Mouse (Mus musculus): ENCODE results near the gene Gm19345. TPM values are rescaled to one million over a fixed set of nuclear protein-coding genes. Genes with fewer than 3 reads are reported as not detected.

Gm19345 gene
- polyA plus RNA-seq, 1 experiment: not detected

- TF ChIP-seq USF1 (IDR thresholded peaks at IDR 0.05; ENCODE audit: low read depth) (no peak), CTCF (IDR thresholded peaks at IDR 0.05; ENCODE audit: control insufficient read depth, insufficient read depth, insufficient read length) (no peak), FOSL1 (IDR thresholded peaks at IDR 0.05; ENCODE audit: insufficient read depth, low read length, poor library complexity, severe bottlenecking) (no peak), MYOD1 (IDR thresholded peaks at IDR 0.05; ENCODE audit: control insufficient read depth, insufficient read length, low read depth) (no peak), CEBPB (IDR thresholded peaks at IDR 0.05; ENCODE audit: low read depth) (no peak), MYOG (IDR thresholded peaks at IDR 0.05; ENCODE audit: control insufficient read depth, extremely low read depth, insufficient read length) (no peak), MAX (IDR thresholded peaks at IDR 0.05) (no peak)
- H3K79me2 ChIP-seq (ENCODE audit: control insufficient read depth, insufficient read depth): no peaks in the 10 kb centered on the region
- H3K4me3 ChIP-seq (ENCODE audit: insufficient read depth, poor library complexity, severe bottlenecking): no peak overlapping the region
- no peaks in the 10 kb centered on the region for H3K36me3 ChIP-seq (ENCODE audit: control insufficient read depth, insufficient read depth)
- no peaks in the 10 kb centered on the region for H3K79me3 ChIP-seq (ENCODE audit: low read depth)
- H3K27me3 ChIP-seq (ENCODE audit: control insufficient read depth, insufficient read depth, insufficient read length): no peaks in the 10 kb centered on the region
- H3ac ChIP-seq (ENCODE audit: control insufficient read depth, insufficient read length, low read depth): no peak overlapping the region
These were observed 29.0 kb downstream of the Gm19345 start for GRCm38 (mm10) chr7:19880754-19881153.

- Histone ChIP-seq H3ac (ENCODE audit: control insufficient read depth, insufficient read length, low read depth) (no peak within 1 kb of the TSS), H3K79me3 (ENCODE audit: low read depth) (no peaks in the 10 kb centered on the region), H3K27me3 (ENCODE audit: control insufficient read depth, insufficient read depth, insufficient read length) (no peaks in the 10 kb centered on the region), H3K4me3 (ENCODE audit: insufficient read depth, poor library complexity, severe bottlenecking) (no peak within 1 kb of the TSS), H3K36me3 (ENCODE audit: control insufficient read depth, insufficient read depth) (no peaks in the 10 kb centered on the region), H3K79me2 (ENCODE audit: control insufficient read depth, insufficient read depth) (no peaks in the 10 kb centered on the region)
- TF ChIP-seq MYOD1 (IDR thresholded peaks at IDR 0.05; ENCODE audit: control insufficient read depth, insufficient read length, low read depth): no peak
- TF ChIP-seq MAX (IDR thresholded peaks at IDR 0.05): no peak
- TF ChIP-seq USF1 (IDR thresholded peaks at IDR 0.05; ENCODE audit: low read depth): no peak
- no peak for TF ChIP-seq MYOG (IDR thresholded peaks at IDR 0.05; ENCODE audit: control insufficient read depth, extremely low read depth, insufficient read length)
- TF ChIP-seq CEBPB (IDR thresholded peaks at IDR 0.05; ENCODE audit: low read depth): no peak
- no peak for TF ChIP-seq CTCF (IDR thresholded peaks at IDR 0.05; ENCODE audit: control insufficient read depth, insufficient read depth, insufficient read length)
- no peak for TF ChIP-seq FOSL1 (IDR thresholded peaks at IDR 0.05; ENCODE audit: insufficient read depth, low read length, poor library complexity, severe bottlenecking)
These were observed 36.0 kb downstream of the Gm19345 start, which contains the start of gene Ceacam19 for GRCm38 (mm10) chr7:19887849-19888248. Gene Ceacam19 (minus strand): TSS chr7:19887965.

- no peaks in the 10 kb centered on the region for H3K36me3 ChIP-seq (ENCODE audit: control insufficient read depth, insufficient read depth)
- H3ac ChIP-seq (ENCODE audit: control insufficient read depth, insufficient read length, low read depth): no peak overlapping the region
- H3K79me2 ChIP-seq (ENCODE audit: control insufficient read depth, insufficient read depth): no peaks in the 10 kb centered on the region
- no peaks in the 10 kb centered on the region for H3K27me3 ChIP-seq (ENCODE audit: control insufficient read depth, insufficient read depth, insufficient read length)
- no peaks in the 10 kb centered on the region for H3K79me3 ChIP-seq (ENCODE audit: low read depth)
- no peak for TF ChIP-seq MYOG (IDR thresholded peaks at IDR 0.05; ENCODE audit: control insufficient read depth, extremely low read depth, insufficient read length)
- no peak for TF ChIP-seq CTCF (IDR thresholded peaks at IDR 0.05; ENCODE audit: control insufficient read depth, insufficient read depth, insufficient read length)
- no peak for TF ChIP-seq MYOD1 (IDR thresholded peaks at IDR 0.05; ENCODE audit: control insufficient read depth, insufficient read length, low read depth)
- no peak for TF ChIP-seq FOSL1 (IDR thresholded peaks at IDR 0.05; ENCODE audit: insufficient read depth, low read length, poor library complexity, severe bottlenecking)
- TF ChIP-seq USF1 (IDR thresholded peaks at IDR 0.05; ENCODE audit: low read depth): no peak
- no peak for TF ChIP-seq MAX (IDR thresholded peaks at IDR 0.05)
- TF ChIP-seq CEBPB (IDR thresholded peaks at IDR 0.05; ENCODE audit: low read depth): no peak
- no peak overlapping the region for H3K4me3 ChIP-seq (ENCODE audit: insufficient read depth, poor library complexity, severe bottlenecking)
These were observed 38.1 kb downstream of the Gm19345 start for GRCm38 (mm10) chr7:19889881-19890280.

Other genes starting within 250 kb of the Gm19345 start
- gene Clasrp, start 247.5 kb upstream of the Gm19345 start, polyA plus RNA-seq (2012; fragmentation: generic; extraction: Trizol): 19.0 TPM
- gene Relb, start 222.6 kb upstream of the Gm19345 start, polyA plus RNA-seq (2012; fragmentation: generic; extraction: Trizol): 11.1 TPM
- 95.7 TPM for gene Clptm1, start 187.0 kb upstream of the Gm19345 start, polyA plus RNA-seq (2012; fragmentation: generic; extraction: Trizol)
- gene Apoc2, start 174.1 kb upstream of the Gm19345 start, polyA plus RNA-seq (2012; fragmentation: generic; extraction: Trizol): not detected
- not detected for gene Gm44805, start 170.6 kb upstream of the Gm19345 start, polyA plus RNA-seq (2012; fragmentation: generic; extraction: Trizol)
- not detected for gene Apoc4, start 170.5 kb upstream of the Gm19345 start, polyA plus RNA-seq (2012; fragmentation: generic; extraction: Trizol)
- not detected for gene Apoc1, start 159.3 kb upstream of the Gm19345 start, polyA plus RNA-seq (2012; fragmentation: generic; extraction: Trizol)
- gene Apoe, start 152.8 kb upstream of the Gm19345 start, polyA plus RNA-seq (2012; fragmentation: generic; extraction: Trizol): 2.0 TPM
- 218 TPM for gene Tomm40, start 136.6 kb upstream of the Gm19345 start, polyA plus RNA-seq (2012; fragmentation: generic; extraction: Trizol)
- 26.7 TPM for gene Nectin2, start 101.5 kb upstream of the Gm19345 start, polyA plus RNA-seq (2012; fragmentation: generic; extraction: Trizol)
- 1.7 TPM for gene Bcam, start 81.0 kb upstream of the Gm19345 start, polyA plus RNA-seq (2012; fragmentation: generic; extraction: Trizol)
- gene Cblc, start 55.2 kb upstream of the Gm19345 start, polyA plus RNA-seq (2012; fragmentation: generic; extraction: Trizol): not detected
- 7.8 TPM for gene Bcl3, start 29.2 kb upstream of the Gm19345 start, polyA plus RNA-seq (2012; fragmentation: generic; extraction: Trizol)
- gene Ceacam16, start 9.3 kb downstream of the Gm19345 start, polyA plus RNA-seq (2012; fragmentation: generic; extraction: Trizol): not detected
- not detected for gene Ceacam19, start 36.0 kb downstream of the Gm19345 start, polyA plus RNA-seq (2012; fragmentation: generic; extraction: Trizol)
- gene Pvr, start 69.2 kb downstream of the Gm19345 start, polyA plus RNA-seq (2012; fragmentation: generic; extraction: Trizol): 16.5 TPM
- gene Igsf23, start 98.8 kb downstream of the Gm19345 start, polyA plus RNA-seq (2012; fragmentation: generic; extraction: Trizol): 0.06 TPM
- gene Ceacam20, start 113.4 kb downstream of the Gm19345 start, polyA plus RNA-seq (2012; fragmentation: generic; extraction: Trizol): not detected
- gene Nlrp9b, start 139.5 kb downstream of the Gm19345 start, polyA plus RNA-seq (2012; fragmentation: generic; extraction: Trizol): not detected
- gene Vmn1r91, start 247.7 kb downstream of the Gm19345 start, polyA plus RNA-seq (2012; fragmentation: generic; extraction: Trizol): not detected